Mouse (Mus musculus): Measurements from ENCODE around the gene Foxo4.

The Foxo4 gene

DNA sequence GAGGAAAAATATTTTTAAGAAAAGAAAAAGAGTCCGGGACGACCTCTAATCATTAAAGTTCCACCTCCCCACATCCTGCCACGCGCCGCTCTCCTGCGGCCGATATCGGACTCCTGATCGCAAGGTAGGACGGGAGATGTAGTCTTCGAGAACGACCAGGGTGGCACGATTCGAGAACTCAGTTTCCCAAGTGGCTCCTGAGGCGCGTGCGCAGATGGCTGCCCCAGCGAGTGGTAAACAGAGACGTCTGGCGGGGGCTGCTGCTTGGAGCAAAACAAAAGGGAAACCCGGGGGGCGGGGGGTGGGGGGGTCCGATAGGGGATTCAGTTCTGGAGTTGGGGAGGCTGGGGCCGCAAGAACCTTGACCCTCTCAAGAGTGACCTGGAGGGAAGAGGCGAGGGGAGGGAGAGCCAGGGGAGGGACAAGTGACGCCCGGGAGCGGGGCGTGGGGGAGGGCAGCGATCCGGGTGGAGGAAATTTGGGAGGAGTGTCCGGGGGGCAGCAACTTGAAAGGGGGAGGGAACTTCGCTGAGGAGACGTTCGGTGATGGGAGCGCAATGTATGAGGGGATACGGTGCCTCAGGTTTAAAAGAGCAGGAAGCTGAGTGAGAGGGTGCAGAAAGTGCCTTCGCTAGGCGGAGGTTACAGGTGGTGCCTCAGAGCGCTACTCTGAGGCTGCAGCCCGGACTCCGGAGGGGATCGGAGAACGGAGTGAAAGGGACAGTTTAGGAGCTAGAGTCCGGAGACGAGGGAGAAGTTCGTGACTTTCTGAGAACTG is at the start of gene Foxo4:
Gene Foxo4 (plus strand): TSS at position 577 of the 778 bp plus-strand sequence.
- ChIA-PET CTCF (no interaction called here), POLR2A (interaction anchor here in 3 of 4 experiments (0.5 to 5.2 kb wide), 22 partner anchors 10 to 1269 kb away, joined by 3 to 26 read pairs (median 4); partner anchors contain the start of genes Med12 (in 2 of the 3), Nlgn3 (in 1 of the 3) and Snx12 (in 1 of the 3))

- POLR2A ChIA-PET = interaction anchor here in 3 of 4 experiments (0.5 to 2.1 kb wide), 17 partner anchors 10 to 259 kb away, joined by 3 to 13 read pairs (median 3); partner anchors contain the start of genes Foxo4 (in 1 of the 3), Med12 (in 1 of the 3) and Slc7a3 (in 1 of the 3)
- CTCF ChIA-PET = no interaction called here
Observed at GRCm38 (mm10) chrX:101221834-101222795, 32.2 kb upstream of the Foxo4 start, which contains the start of gene Snx12. Snx12 (minus strand) TSS chrX:101222563.

- POLR2A ChIA-PET = interaction anchor here in 3 of 4 experiments (0.5 to 2.1 kb wide), 18 partner anchors 11 to 259 kb away, joined by 3 to 13 read pairs (median 3); partner anchors contain the start of genes Foxo4 (in 1 of the 3) and Med12 (in 1 of the 3)
- CTCF ChIA-PET = no interaction called here
Observed at GRCm38 (mm10) chrX:101222796-101223162, 31.5 kb upstream of the Foxo4 start.

DNA sequence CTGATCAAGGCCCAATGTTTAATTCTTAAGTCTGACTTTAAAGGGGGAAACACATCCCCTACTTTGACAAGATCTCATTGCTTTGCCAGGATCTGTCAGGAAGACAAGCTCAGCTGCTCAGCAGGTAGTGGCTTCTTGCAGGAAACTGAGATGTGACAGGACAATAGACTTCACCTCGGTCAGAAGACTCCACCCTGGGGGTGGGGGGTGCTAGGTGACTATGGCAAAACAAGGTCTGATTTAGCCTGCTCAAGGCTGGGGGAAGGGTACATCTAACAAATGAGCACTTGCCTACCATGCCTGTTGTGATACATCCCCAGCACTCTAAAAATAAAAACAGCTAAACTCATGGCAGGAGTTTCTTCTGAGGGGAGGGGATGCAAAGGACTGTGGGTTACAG is 9.3 kb upstream of the Foxo4 start:
- ChIA-PET POLR2A (interaction anchor here (0.5 to 2.4 kb wide), 6 partner anchors 8 to 87 kb away, joined by 3 to 7 read pairs (median 4); no protein-coding TSS in a partner anchor), CTCF (no interaction called here)

GRCm38 (mm10) chrX:101254740-101255139 is 412 bp downstream of the Foxo4 start:
- ChIA-PET CTCF (no interaction called here), POLR2A (interaction anchor here in 3 of 4 experiments (0.5 to 5.2 kb wide), 18 partner anchors 12 to 267 kb away, joined by 3 to 26 read pairs (median 4); partner anchors contain the start of genes Med12 (in 2 of the 3), Nlgn3 (in 1 of the 3) and Snx12 (in 1 of the 3))

- ChIA-PET CTCF (interaction anchor here (0.5 to 1.5 kb wide), 8 partner anchors 11 to 615 kb away, joined by 3 to 6 read pairs (median 3); no protein-coding TSS in a partner anchor), POLR2A (interaction anchor here in 2 of 4 experiments (0.7 to 5.2 kb wide), 13 partner anchors 11 to 172 kb away, joined by 3 to 26 read pairs (median 4); partner anchors contain the start of genes Med12 (in 2 of the 2) and Snx12 (in 1 of the 2))
Observed at GRCm38 (mm10) chrX:101256603-101257002, 2.3 kb downstream of the Foxo4 start.

GRCm38 (mm10) chrX:101260441-101261325 is 6.4 kb downstream of the Foxo4 start:
- CTCF ChIA-PET = no interaction called here
- POLR2A ChIA-PET = interaction anchor here in 3 of 4 experiments (0.5 to 1.6 kb wide), 6 partner anchors 12 to 982 kb away, joined by 3 to 4 read pairs (median 3); partner anchors contain the start of gene Med12 (in 1 of the 3)

- ChIA-PET POLR2A (interaction anchor here in 2 of 4 experiments (1.5 to 1.7 kb wide), 3 partner anchors 10 to 180 kb away, joined by 3 to 8 read pairs (median 4); partner anchors contain the start of gene Med12 (in 2 of the 2)), CTCF (no interaction called here)
Observed at GRCm38 (mm10) chrX:101263892-101264291, 9.6 kb downstream of the Foxo4 start, which contains the start of gene Gm614. Gm614 (minus strand) TSS chrX:101263992.

- ChIA-PET POLR2A (interaction anchor here (0.6 to 1.4 kb wide), 4 partner anchors 9 to 535 kb away, joined by 3 to 5 read pairs (median 4); partner anchors contain the start of gene Foxo4 (in 1 of the 4)), CTCF (interaction anchor here in 1 of 4 experiments (0.8 kb wide), 1 partner anchor 10 kb away, joined by 3 read pairs; no protein-coding TSS in a partner anchor)
Observed at GRCm38 (mm10) chrX:101266631-101267030, 12.3 kb downstream of the Foxo4 start.

DNA sequence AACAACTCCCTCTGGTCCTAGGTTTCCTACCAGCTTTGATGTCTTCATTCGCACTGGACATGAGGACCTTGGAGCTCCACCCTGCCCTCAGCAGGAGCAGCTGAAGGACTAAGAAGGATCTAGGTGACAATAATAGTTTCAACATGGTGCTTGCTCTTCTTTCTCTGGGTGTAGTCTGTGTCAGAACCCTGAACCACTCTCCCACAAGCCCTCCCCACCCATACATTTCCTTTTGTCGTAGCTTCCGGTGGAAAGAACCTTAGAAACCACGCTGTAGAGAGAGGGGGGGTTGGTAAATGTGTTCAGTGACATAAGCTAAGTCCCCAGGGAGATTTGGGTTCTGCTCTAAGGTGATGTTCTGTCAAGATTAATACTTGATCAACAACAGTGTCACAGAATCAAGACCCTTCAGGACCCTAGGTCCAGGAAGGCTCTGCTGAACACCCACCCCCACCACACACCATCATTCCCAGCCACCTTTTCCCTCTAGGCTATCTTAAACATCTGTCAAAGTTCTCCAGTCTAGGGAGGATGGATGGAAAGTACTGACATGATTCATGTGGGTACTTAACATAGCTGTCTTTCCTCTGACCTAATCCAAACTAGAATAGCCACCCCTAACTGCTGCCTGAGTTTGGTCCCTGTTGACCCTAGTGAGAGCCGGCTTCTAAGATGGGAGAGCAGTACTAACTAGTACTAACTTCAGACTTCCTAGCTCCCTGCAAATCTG is 13.9 kb downstream of the Foxo4 start, which contains the start of gene Il2rg:
Gene Il2rg (minus strand): TSS at position 231 of the 730 bp plus-strand sequence.
- CTCF ChIA-PET = no interaction called here
- POLR2A ChIA-PET = interaction anchor here (0.6 to 1.4 kb wide), 5 partner anchors 10 to 502 kb away, joined by 3 to 5 read pairs (median 3); no protein-coding TSS in a partner anchor

- ChIA-PET CTCF (no interaction called here), POLR2A (interaction anchor here in 3 of 4 experiments (0.6 to 1.2 kb wide), 3 partner anchors 37 to 502 kb away, joined by 3 to 5 read pairs (median 3); no protein-coding TSS in a partner anchor)
Observed at GRCm38 (mm10) chrX:101268755-101269124, 14.4 kb downstream of the Foxo4 start, which contains the start of gene Gm20489. Gm20489 (minus strand) TSS chrX:101269023.

DNA sequence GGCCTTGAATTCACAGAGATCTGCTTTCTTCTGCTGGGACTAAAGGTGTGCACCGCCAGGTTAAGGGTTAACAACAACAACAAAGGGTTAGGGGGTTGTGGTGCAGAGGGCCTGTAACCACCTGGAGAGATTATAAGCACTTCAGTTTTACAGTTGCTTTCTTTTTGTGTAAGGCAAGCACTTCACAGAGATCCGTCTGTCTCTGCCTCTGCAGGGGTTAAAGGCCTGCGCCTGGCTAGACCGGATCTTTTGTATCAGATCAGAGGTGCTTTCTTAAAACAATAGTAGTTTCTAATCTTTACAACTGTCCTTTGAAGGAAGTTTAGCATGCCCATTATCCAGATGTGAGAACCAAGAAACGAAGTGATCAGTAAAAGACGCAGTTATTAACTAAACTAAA is 19.1 kb downstream of the Foxo4 start:
- POLR2A ChIA-PET = interaction anchor here in 3 of 4 experiments (0.6 to 2.8 kb wide), 32 partner anchors 9 to 478 kb away, joined by 3 to 26 read pairs (median 4); partner anchors contain the start of genes Foxo4 (in 2 of the 3), Nlgn3 (in 2 of the 3), Nono (in 1 of the 3) and Snx12 (in 1 of the 3)
- CTCF ChIA-PET = interaction anchor here in 2 of 4 experiments (0.6 to 1.3 kb wide), 2 partner anchors 142 to 231 kb away, joined by 3 read pairs; no protein-coding TSS in a partner anchor

GRCm38 (mm10) chrX:101273875-101274738 is 19.8 kb downstream of the Foxo4 start, which contains the start of gene Med12:
Med12 (plus strand) TSS chrX:101274030.
- ChIA-PET POLR2A (interaction anchor here (0.6 to 2.8 kb wide), 43 partner anchors 9 to 478 kb away, joined by 3 to 26 read pairs (median 4); partner anchors contain the start of genes Foxo4 (in 2 of the 4), Nlgn3 (in 2 of the 4), Snx12 (in 2 of the 4) and Nono (in 1 of the 4)), CTCF (interaction anchor here in 1 of 4 experiments (1.3 kb wide), 1 partner anchor 143 kb away, joined by 3 read pairs; no protein-coding TSS in a partner anchor)

GRCm38 (mm10) chrX:101282813-101283212 is 28.5 kb downstream of the Foxo4 start:
- ChIA-PET CTCF (no interaction called here), POLR2A (interaction anchor here in 2 of 4 experiments (1.3 to 2.1 kb wide), 2 partner anchors 9 kb away, joined by 7 to 10 read pairs; partner anchors contain the start of gene Med12 (in 2 of the 2))

DNA sequence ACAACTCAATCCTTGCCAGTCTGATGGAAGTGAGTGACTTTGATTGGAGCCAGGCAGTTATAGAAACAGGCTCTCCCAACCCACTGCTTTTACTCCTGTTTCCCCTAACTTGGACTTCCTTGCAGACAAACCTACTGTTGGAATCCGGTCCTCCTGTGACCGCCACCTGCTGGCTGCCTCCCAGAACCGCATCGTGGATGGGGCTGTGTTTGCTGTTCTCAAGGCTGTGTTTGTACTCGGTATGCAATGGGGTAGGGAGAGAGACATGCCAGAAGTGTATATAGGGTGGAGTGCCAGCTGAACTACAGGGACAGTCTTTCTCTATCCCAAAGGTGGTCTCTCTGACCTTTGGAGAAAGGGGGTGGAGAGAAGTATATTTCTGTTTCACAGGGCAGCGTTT is 31.2 kb downstream of the Foxo4 start:
- ChIA-PET POLR2A (interaction anchor here in 2 of 4 experiments (0.7 to 2.0 kb wide), 3 partner anchors 11 to 41 kb away, joined by 3 to 4 read pairs (median 3); partner anchors contain the start of gene Med12 (in 2 of the 2)), CTCF (interaction anchor here in 2 of 4 experiments (0.6 to 0.8 kb wide), 2 partner anchors 151 to 153 kb away, joined by 3 to 4 read pairs; no protein-coding TSS in a partner anchor)
